Mouse (Mus musculus) kidney, adult 2 months (tissue): ENCODE measurements at regions not wholly inside any gene's neighbourhood (a gene's known extent, or its start where the extent isn't known, plus 50 kb on each side); places are given as distances from the start of the nearest gene placed in this dataset.

Experiments
- DNase-seq: peaks from one replicate; pipeline ENCODE4 v3.0.0; 2021
- H3K27ac ChIP-seq: fragments of 200-500 bp; 2 replicates; pipeline ENCODE4 v1.5.1; 2012; ENCODE audit warnings: low read depth, low read length, control low read depth, inconsistent platforms; ENCODE audit not compliant: insufficient read depth
- H3K27me3 ChIP-seq: fragments of 200-500 bp; replicated peaks from 2 replicates; pipeline ENCODE4 v1.6.1; 2012; ENCODE audit warnings: mild to moderate bottlenecking, moderate library complexity, low read length, inconsistent platforms; ENCODE audit not compliant: control insufficient read depth, insufficient read depth
- H3K36me3 ChIP-seq: fragments of 200-500 bp; 2 replicates; pipeline ENCODE4 v1.6.1; 2012; ENCODE audit warnings: mild to moderate bottlenecking, moderate library complexity, low read length, inconsistent platforms; ENCODE audit not compliant: control insufficient read depth, insufficient read depth
- H3K4me1 ChIP-seq: fragments of 200-500 bp; 2 replicates; pipeline ENCODE4 v1.6.1; 2011; ENCODE audit warnings: low read length; ENCODE audit not compliant: control insufficient read depth, insufficient read depth
- H3K4me3 ChIP-seq: fragments of 200-500 bp; 2 replicates; pipeline ENCODE4 v1.5.1; 2011; ENCODE audit warnings: mild to moderate bottlenecking, low read depth, low read length, control low read depth; ENCODE audit not compliant: insufficient read depth
- CTCF ChIP-seq: fragments of 200-500 bp; conservative IDR thresholded peaks from 2 replicates; pipeline ENCODE4 v1.5.1; 2011; ENCODE audit warnings: low read depth, mild to moderate bottlenecking, control low read depth, low read length, moderate library complexity, mixed read lengths; ENCODE audit not compliant: insufficient read depth, insufficient read length
- POLR2A ChIP-seq: fragments of 200-500 bp; IDR thresholded peaks from one replicate; pipeline ENCODE4 v1.6.1; 2011; ENCODE audit warnings: low read depth, low read length, control low read depth
- WGBS: fragments of 180-500 bp; shearing (Covaris S2); methylation state at CpG from one replicate; pipeline ENCODE4 v1.1.7; 2018; 5-methylcytosine and 5-hydroxymethylcytosine counted together

DNA sequence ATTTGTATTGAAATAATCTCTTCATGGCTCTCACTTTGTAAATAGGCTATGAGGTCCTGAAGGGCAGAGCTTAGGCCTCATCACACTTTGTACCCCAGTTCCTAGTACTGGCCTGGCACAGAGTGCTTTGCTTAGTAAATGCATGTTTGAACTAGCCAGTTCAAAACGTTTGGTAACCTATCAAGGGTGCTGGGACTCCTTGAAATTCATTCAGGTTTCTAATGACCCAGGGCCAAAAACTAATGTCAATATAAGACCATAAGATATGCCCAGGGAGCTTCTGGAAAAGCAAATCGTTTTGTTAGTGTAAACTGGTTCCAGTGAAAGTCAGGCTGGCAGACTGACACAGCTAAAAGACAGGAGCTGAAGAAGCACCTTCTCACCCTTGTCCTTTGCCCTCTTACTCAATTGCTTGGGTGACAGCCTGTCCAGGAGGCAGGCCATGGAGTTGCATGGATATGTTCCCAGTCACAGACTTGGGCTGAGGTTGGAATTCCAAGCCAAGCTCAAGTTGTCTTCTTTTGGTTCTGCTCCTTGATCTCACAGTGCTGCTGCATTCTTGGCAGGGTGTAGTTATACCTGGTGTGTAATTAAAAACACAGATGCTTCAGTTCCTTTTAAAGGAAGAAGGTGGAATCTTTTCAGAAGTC, 96.9 kb upstream of the Ar start:
- no peaks in the 10 kb centered on the region for H3K27me3 ChIP-seq
- H3K4me1 ChIP-seq = no peaks in the 10 kb centered on the region
- no peaks in the 10 kb centered on the region for H3K36me3 ChIP-seq
- H3K27ac ChIP-seq = peak overlapping the region; percentile 60; the same call in 1 of the 2 replicates
- 23% methylated on average over 2 of the region's 2 CpGs for WGBS
- no peak overlapping the region for H3K4me3 ChIP-seq
- TF ChIP-seq POLR2A (no peak), CTCF (no peak)
- peak; percentile 81 for DNase-seq

GRCm38 (mm10) chrX:98052811-98053210, 95.8 kb upstream of the Ar start:
- H3K27ac ChIP-seq = no peak overlapping the region
- no peak for TF ChIP-seq POLR2A
- no peak for TF ChIP-seq CTCF
- no peaks in the 10 kb centered on the region for H3K27me3 ChIP-seq
- no peaks in the 10 kb centered on the region for H3K36me3 ChIP-seq
- DNase-seq = peak; percentile 38
- 40% methylated on average over 2 of the region's 2 CpGs for WGBS
- H3K4me3 ChIP-seq = no peak overlapping the region
- H3K4me1 ChIP-seq = no peaks in the 10 kb centered on the region
